Mouse (Mus musculus) right cerebral cortex, adult 2 months (tissue): Measurements from ENCODE around the gene Scgn.

Experiments used
- DNase-seq, 2 experiments: peaks; one replicate each; pipeline ENCODE4 v3.0.0; 2021 to 2022; ENCODE audit warnings: low spot score in 2 of 2

Scgn gene

GRCm38 (mm10) chr13:23990928-23991327, at the start of gene Scgn:
Scgn (minus strand) TSS chr13:23991214.
- DNase-seq: peak; percentile 17 to 20

DNA sequence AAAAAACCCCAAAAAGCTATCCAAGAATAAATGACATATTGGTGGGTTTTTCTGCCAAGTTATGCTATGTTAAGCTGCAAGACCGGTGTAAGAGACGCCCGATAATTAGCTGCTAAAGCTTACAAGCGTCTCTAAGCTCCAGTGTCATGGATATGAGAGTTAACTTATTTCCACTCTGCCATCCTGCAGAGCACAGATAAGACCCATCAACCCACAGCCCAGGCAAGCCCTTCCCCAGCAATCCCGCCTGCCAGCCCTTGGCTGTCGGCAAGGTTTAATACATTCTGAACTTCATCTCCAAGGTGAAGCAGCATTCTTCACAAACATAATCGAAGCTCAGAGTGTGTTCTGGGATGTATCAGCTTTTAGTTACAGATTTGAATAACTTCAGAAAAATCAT, 49.2 kb upstream of the Scgn start:
- DNase-seq: no peak

DNA sequence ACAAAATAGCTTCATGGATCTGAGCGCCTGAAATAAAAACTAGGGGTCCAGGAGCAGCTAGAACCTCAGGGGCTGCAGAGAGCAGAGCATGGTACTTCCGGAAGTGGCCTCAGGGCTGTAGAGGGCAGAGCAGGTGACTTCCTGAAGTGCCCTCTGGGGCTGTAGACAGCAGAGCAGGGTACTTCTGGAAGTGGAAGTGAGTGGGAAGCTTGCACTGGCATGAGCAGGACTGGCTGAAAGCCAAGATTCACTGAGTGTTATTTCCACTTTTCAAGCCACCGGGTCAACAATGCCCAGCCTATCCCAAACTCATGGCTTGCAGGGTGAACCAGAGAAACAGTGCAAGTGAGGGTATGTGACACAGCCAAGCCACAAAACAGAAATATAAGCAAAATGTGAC, 46.5 kb upstream of the Scgn start:
- DNase-seq: peak in 1 of 2 experiments; percentile 11

- DNase-seq: no peak
Observed at GRCm38 (mm10) chr13:24036150-24036549, 45.1 kb upstream of the Scgn start.

GRCm38 (mm10) chr13:24027191-24028170, 36.5 kb upstream of the Scgn start:
- DNase-seq: no peak

- no peak for DNase-seq
Observed at GRCm38 (mm10) chr13:24018515-24018914, 27.5 kb upstream of the Scgn start.

DNA sequence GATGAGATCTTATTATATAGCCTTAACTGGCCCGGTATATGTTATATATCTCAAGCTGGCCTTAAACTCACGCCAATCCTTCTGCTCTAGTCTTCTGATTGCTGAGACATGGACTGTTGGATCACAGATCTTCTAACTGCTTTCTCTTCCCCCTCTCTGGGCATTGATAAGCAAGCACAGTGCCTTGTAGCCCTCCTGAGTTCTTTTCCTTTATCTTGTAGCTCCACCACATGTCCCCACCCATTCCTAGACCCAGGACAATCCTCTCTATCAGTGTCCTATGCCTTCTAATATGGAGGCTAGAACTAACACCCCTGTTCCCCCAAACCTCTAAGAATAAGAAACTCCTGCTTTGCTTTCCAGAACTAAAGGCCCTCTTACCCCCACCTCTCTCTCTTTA, 14.5 kb upstream of the Scgn start:
- DNase-seq: no peak

- no peak for DNase-seq
Observed at GRCm38 (mm10) chr13:24001797-24002196, 10.8 kb upstream of the Scgn start.

- no peak for DNase-seq
Observed at GRCm38 (mm10) chr13:24001081-24001480, 10.1 kb upstream of the Scgn start.

DNA sequence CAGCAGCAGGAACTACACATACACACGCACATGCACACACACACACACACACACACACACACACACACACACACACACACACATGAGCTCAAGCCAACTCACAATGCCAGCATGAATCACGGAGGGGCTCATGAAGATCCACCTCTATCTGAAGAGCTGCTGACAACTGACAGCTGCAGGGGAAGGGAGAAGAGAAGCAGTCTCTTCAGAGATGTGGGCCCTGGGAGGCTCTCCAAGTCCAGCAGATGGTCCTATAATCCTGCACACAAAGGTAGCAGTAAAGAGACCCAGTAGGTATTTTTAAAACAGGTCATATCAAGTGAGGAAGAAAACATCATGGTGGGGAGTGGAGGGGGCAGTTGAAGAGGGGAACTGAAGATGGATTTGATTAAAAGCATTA, 7.8 kb upstream of the Scgn start:
- DNase-seq: no peak

GRCm38 (mm10) chr13:23994756-23995155, 3.7 kb upstream of the Scgn start:
- DNase-seq: no peak

DNA sequence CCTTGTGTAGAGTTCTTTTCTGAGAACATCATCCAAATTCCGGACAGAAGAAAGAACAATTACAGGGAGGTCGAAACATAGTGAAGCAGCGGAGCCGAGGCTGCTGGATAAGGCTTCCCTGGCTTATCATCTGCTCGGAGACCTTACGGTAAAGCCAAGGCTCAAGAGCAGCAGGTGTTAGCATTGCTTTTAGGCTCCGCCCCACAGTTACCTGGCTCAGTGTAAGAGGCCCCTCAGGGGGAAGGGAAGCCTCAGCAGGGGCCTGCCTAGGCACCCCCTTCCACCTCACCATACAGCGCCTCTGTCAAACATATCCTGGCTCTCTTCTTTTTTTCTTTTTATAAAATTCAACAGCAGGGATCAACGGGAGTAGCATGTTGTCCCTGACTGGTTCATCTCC, 3.0 kb upstream of the Scgn start:
- no peak for DNase-seq

- DNase-seq: no peak
Observed at GRCm38 (mm10) chr13:23990451-23990850, 563 bp downstream of the Scgn start.

GRCm38 (mm10) chr13:23985130-23985529, 5.9 kb downstream of the Scgn start:
- DNase-seq: no peak

DNA sequence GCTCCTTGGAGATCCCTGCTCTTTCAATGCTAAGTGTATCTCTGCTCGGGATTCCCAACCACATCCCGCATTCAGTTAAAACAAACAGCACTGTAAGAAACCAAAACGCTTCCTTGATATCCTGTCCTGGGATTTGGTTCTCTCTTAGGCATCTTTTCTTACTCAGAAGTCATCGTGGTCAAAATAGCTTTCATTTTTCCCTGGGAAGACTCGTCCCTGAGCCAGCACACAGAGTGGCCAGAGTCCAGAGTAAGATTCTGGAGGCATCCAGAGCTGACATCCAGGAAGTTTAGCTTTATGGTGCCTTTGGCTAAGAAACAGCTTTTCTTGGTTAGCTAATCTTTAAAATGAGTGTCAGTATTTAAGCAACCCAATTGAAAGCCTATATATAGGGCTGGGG, 18.7 kb downstream of the Scgn start:
- no peak for DNase-seq

DNA sequence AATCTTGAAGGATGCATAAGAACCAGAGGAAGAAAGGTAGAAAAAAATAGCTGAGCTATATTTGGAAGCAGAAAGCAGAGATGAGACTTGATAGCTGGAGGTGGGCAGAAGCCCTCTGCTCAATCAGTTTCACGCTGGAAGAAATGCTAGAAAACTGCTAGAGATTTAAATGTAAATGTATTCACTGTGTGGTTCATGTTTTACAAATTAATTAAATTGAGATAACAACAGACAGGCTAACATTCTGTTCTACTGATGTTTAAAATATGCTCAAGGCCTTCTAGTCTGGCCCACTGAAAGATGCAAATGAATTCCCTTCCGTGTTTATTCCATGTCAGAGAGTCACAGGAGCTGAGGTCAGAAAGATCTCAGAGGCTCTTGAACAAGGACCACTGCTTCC, 19.1 kb downstream of the Scgn start:
- DNase-seq: no peak

GRCm38 (mm10) chr13:23964909-23965308, 26.1 kb downstream of the Scgn start:
- DNase-seq: no peak

DNA sequence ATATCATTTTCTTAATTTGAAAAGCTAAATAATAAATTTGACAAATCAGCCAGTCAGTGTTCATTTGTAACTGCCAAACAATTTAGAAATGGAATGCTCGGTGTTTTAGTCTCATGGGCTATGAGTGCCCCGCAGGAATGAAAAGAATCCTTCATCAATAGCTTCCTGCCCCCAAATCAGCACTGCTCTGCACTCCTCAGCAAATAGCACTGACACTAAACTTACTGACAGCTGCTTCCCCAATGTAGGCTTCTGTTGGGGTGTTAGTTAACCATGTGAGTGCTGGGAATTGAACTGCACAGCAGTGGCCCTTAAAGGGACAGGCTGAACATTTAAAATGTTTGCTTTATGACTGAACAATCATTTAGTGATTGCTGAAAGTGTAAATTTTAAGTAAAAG, 31.2 kb downstream of the Scgn start:
- no peak for DNase-seq

DNA sequence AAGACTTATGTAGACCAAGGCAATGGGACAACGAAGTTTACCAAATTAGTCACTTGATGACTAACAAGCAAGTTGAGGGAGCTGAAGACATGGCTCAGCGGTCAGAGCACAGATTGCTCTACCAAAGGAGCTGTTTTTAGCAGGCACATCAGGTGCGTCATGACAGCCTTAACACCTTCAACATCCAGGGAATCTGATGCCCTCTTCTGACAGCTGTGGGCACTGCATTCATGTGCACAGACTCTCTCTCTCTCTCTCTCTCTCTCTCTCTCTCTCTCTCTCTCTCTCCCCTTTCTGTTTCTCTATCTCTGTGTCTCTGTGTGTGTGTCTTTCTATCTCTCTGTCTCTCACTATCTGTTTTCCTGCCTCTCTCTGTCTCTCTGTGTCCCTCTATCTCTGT, 40.1 kb downstream of the Scgn start:
- no peak for DNase-seq

GRCm38 (mm10) chr13:23949484-23950246, 41.3 kb downstream of the Scgn start:
- no peak for DNase-seq

- DNase-seq: no peak
Observed at GRCm38 (mm10) chr13:23946254-23946653, 44.8 kb downstream of the Scgn start.

DNA sequence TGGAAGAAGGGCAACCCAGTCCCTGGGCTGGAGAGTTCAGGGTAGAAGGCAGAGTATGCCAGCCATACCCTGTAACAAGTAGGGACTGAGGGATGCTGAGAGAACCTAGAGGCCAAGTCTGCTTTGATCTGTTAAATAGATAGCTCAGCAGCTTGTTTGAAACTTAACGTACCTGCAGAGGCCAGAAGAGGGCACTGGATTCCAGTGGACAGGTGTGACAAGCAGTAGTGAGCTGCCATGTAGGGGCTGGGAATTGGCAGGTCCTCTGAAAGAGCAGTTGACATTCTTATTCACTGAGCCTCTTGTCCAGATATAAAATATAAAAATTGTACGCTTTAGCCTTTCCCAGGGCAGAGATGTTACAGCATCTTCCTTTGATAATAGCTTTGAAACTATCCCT, 48.2 kb downstream of the Scgn start:
- DNase-seq: no peak

DNA sequence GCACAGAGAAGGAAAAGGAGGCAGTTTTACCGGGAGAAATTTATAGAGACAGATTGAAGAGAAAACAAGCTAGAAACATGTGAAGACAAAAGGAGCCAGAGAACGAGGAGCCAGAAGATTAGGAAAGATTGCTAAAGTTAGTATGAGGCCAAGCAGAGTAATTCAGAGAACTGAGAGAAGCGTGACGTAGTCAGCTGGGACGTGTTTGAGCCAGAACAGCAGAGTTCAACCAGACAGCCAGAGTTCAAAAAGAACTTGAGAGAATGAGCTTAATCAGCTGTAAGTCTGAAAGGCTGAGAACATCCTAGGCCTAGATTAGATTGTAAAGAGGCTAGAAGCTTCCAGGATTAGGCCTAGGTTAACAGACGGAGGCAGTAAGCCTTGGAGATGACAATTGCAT, 50.7 kb downstream of the Scgn start:
- no peak for DNase-seq
